Mouse (Mus musculus) heart, adult 11 months (tissue): ENCODE measurements around the gene Sim1.

Source experiments
- DNase-seq: peaks from one replicate; pipeline ENCODE4 v3.0.0; 2022

Sim1 gene

DNA sequence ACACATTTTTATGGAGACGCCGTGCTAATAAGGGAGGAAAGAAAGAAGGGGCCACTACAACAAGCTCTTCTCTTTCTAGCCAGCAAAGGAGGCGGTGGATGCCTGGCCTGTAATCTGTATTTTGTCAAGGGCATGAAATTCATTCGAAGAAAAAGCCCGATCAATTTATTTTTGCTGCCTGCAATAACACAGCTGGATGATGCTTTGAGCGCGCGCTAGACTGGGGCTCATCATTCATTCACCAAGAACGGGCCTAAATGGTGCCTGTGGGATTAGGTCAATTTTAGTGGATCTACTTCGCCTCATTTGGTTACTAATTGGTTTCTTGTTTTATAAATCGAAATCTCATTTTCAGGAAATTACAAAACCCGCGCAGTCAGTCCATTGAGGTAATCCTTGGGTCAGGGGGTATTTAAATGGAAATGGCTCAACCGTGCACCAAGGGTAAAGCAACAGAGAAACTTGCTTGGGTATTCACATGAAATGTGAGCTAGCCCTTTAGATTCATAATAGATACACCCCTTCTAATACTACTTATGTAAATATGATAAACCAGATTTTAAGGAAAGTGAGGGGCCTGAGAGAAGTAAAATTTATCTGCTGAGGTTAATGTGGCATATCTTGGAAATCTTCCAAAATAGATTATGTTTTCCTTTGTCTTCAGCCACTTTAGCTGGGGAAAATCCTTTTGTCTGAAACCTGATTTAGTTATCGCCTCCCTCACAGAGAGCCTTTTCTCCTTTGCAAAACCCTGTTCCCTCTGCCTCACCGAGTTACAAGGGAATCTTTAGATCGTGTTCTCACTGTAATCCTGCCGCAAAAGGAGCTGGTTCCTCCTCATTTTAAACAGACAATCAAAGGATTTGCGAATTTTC lies 7.3 kb downstream of the Sim1 start:
- DNase-seq: no peak

DNA sequence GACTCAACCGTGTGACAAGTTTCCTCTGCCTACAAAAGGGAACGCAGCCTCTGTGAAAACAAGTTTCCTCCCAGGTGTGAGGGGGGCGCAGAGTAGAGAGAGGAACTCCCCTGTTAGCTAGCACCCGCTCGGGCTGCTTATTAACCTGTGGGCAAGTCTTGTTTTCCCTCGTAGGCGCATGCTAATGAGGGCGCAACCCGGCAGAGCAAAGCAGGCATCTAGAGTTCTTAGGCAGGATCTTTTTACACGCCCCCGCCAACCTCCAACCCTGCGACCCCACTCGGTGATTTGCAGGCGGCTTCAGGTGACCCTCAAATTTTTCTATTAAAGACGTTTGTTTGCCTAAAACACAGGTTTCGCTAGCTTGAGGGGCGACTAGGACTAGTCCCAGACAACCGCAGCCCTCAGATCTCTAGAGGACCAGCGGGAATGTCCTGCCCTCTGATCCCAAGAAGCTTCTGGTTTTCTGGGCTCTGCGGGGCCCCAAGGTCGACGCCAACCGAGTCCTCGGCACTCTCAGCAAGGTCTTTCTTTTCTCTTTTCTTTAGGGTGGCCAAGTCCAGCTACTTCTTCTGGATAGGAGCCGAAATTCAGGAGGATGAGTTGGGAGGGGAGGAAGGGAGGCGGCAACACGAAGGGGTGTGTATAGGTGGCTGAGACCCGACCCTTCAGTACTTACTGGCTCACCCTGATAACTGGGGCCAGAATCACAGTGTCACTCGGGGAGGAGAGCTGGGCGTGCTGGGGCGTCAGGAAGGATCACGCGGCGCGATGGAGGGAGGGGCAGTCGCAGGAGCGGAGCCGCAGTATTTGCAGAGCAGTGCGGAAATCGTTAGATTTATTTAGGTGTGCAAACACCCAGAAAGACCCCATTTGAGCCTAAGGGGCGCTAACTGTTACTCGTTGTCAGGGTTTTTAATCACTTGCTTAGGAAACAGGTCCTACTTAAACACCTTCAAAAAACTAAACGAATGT lies 8.5 kb downstream of the Sim1 start:
- no peak for DNase-seq

DNA sequence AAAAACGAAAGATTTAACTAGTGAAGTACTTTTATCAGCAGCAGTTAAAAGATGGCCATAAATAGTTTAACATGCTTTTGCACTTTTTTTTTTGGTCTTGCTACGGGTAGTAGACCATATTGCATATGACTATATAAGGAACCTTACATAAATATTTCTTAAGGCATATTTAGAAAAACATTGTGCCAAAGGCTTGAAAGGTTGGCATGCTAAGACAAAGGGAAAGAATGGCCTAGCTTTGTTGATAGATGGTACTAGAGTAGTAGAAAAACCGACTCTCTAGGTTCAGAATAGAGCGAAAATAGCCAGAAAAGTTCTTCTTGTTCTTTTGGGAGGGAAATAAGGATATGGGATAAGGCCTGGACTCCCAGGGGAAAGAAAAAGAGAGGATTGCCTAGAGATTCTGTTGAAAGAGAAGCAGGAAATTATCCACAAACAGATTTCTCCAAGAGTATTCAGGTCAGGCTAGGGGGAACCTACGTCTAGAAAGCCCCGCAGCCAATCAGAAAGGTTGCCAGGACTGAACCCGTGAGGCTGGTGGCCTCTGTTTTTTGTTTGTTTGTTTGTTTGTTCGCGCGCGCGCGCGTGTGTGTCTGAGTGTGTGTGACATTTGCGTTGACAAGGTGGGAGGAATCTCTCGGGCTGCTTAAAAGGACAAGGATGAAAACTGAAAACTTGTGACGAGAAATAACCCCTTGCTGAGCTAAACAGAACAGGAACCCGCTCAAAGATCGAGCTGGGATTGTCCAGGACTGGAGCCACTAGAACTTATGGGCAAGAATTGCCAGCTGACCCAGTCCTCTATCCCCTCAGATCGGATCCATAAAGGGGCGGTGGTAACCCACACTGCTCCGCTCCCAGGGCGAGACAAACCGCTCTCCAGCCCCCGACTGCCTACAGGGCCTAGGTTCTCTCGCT lies 9.6 kb downstream of the Sim1 start:
- DNase-seq: no peak

DNA sequence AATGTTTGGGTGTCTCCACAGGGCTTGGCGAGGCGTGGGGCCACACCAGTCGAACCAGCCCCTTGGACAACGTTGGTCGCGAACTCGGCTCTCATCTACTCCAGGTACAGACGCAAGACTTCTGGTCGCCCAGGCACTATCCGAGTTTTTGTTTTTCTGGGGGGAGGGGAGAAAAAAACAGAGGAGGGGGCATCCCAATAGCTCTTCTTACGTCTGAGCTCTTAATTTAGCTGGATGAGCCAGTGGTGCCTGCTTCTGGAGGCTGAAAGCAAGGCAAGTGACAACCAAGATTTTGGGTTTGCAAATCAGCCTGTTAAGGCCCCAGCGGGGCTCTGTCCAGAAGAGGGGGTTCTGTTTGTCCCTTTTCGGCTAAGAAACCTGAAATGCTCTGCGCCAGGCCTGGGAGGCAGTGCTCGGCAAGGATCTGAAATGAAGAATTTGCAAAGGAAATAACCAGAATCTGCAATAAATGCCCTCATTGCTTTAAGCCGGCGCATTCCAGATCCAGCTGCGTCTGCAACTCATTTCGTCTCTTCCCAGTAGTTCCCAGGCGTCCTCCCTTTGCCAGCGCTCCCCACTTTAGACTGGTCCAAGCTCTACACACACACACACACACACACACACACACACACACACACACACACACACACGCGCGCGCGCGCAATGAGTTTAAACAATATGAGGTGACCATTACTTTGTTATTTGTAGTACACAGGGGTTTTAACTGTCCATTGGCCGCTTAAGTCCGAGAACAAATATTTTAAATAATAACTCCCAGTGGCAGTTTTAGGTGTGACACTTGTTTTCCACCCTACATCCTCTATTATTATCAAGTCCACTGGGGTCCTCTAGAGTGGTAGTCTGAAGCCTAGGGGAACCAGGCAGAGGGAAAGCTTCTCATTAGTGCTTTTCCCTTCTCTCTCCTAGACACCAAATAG lies 10.5 kb downstream of the Sim1 start:
- DNase-seq: no peak

DNA sequence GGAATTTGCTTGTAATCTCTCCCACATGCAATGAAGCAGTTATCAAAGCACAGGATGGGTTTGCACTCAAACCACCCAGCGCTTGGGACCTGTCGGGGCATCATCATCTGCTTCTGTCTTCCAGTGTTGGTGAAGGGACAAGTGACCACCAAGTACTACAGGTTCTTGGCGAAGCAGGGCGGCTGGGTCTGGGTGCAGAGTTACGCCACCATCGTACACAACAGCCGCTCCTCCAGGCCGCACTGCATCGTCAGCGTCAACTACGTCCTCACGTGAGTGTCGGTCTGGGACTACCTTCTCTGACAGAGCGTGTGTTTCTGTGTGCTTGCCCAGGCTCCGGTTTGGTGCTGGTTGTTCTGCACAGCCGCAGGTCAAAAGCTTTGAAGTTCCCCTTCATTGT lies 15.8 kb downstream of the Sim1 start:
- no peak for DNase-seq

DNA sequence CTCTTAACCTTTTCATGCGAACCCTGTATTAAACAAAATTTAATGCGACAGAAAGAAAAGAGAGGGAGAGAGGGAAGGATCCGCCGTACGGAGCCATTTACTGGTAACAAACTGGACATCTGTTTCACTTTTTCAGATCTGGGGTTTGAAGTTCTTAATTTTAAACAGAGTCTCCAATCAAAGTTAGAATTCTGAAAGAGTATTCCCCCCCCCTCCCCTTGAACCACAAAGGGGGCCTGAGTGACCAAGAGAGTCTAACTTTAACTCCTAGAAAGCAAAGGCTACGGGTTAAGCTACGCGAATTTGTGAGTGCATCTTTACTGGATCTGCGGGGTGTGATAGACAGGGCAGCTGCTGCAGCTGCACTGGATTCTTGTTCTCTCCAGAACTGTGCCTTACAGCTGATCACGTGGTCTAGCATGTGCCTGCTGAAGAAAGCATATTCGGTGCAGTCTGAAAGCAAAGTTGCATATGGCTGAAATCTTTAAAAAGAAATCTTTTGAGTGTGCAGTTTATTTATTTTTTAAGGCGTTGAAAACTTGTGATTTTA lies 16.4 kb downstream of the Sim1 start:
- no peak for DNase-seq

DNA sequence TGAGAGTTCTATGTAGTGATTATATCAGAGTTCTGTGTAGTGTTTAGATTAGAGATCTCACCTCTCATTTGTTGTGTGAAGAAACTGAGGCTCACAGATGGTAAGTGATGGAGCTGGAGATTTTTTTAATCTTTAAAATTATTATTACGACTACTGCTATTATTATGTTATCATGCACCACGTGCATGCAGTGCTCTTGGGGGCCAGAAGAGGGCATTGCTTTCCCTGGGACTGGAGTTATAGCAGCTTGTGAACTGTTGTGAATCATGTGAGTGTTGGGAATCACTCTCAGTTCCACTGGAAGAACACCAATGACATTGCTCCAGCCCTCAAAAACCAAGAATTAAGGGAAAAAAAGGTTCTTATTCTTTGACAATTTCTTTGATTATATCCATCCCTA lies 21.1 kb downstream of the Sim1 start:
- DNase-seq: no peak

DNA sequence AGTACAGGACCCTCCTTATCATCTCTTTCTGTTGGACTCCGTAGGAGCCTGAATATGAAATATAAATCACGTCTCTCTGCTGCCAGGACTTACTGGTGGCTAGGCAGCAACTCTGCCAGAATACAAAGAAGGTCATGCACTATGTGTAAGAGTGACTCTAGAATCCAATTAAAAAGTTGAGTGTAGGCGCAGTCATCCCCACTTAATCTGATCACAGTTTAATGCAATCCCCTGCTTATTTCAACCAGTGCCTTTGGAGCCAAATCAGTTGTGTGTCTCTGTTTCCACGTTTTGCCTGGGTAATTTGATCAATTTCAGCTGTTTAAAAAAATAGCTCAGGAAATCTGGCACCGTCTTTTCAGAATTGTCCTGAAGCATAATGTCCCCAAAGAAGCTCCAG lies 34.7 kb downstream of the Sim1 start:
- no peak for DNase-seq

DNA sequence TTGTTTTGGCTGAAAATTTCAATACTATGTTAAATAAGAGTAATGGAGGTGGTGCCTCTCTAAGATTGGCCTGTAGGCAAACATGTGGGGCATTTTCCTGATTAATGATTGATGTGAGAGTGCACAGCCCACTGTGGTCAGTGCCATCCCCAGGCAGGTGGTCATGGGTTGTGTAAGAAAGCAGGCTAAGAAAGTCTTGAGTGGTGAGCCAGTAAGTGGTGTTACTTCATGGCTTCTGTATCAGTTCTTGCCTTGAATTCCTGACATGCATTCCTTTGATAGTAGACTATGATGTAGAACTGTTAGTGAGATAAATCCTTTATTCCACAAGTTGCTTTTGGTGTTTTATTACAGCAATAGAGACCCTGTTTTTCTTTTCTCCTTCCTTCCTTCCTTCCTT lies 41.1 kb downstream of the Sim1 start:
- no peak for DNase-seq

DNA sequence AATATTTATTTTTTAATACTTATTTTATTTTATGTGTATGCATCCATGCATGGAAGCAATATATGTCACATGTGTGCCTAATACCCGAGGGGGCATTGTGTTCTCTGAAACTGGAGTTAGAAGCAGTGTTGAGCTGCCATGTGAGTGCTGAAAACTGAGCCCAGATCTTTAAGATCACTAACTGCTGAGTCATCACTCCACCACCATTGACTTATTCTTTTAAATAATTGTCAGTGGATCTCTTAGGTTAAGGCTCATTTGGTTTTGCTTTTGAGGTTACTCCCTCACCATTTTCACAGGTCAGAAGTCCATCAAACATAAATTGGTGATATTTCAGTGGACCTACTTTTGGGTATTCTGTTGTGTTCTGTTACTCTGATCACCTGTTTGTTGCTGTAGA lies 79.1 kb downstream of the Sim1 start:
- no peak for DNase-seq

DNA sequence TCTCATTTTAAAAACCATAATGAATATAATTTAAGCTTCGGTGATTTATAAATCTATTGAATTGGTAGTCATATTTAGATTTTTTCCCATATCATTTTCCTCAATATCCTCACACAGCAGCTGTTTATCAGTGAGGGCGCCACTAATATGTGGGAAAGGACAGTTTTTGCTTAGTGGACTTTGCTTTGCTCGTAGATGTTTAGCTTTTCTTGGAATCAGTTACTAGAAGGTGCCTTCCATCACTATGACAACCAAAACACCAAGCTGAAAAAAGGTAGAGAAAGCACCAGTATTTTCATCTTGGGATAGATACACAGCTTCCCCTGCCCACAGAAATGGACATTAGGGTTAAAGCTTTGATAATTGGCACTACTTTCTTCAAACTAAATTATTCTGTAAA lies 87.3 kb downstream of the Sim1 start:
- DNase-seq: no peak

DNA sequence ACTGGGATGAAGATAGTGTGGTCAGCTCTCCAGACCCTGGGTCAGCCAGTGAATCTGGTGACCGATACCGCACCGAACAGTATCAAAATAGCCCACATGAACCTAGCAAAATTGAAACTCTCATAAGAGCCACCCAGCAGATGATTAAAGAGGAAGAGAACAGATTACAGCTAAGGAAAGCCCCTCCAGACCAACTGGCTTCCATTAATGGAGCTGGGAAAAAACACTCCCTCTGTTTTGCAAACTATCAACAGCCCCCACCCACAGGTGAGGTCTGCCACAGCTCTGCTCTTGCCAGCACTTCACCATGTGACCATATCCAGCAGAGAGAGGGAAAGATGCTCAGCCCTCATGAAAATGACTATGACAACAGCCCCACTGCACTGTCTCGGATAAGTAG lies 89.1 kb downstream of the Sim1 start:
- DNase-seq: no peak

DNA sequence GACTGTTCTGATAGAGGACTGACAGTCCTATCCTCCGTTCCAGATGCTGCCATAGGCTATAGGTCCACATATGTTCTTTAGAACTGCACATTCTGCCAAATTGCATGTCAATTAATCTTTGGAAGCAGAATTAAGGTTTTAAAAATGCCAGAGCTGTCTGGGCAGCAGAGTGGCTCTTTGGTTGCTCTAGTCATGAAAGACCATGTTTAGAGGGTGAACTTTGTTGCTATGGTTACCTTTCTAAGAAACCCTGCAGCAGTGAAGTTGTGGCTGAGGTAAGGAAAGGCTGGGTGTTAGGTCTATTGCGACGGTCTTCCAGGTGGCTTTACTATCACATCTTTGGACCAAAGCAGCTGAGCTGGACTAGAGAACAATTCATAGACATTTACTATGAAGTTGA lies 113.2 kb downstream of the Sim1 start:
- no peak for DNase-seq

DNA sequence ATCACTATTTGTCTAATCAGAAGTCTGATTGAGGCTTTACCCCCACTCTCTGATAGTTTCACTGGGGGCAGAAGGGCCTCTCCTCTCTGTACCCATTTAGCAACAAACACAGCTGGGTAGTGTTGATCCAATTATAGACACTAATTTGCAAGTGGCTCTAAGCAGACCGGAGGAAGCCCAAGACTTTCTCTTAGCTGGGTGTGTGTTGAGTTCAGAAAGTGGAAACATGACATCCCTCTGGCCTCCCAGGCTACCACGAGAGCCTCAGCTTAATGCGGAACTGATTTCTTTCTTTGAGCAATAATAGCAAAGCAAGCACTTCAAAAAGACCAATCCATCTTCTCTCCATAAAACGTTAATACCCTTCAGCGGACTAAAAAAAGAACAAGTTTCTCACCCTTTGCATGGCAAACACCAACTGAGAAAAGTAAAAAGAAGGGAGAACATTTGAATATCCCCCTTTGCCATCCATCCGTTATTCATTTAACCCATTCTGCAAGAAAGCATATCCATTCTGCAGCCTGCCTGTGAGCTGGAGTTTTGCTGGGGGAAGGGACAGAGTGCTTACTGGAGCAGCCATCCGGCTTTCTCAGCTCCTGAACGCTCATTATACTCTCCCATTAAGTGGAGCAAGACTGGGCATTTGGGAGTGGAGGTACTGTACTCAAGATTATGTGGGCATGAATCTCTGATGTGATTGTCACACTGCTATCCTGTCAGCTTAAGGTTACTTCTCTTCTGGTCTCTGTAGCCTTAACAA lies 117.0 kb downstream of the Sim1 start:
- no peak for DNase-seq

DNA sequence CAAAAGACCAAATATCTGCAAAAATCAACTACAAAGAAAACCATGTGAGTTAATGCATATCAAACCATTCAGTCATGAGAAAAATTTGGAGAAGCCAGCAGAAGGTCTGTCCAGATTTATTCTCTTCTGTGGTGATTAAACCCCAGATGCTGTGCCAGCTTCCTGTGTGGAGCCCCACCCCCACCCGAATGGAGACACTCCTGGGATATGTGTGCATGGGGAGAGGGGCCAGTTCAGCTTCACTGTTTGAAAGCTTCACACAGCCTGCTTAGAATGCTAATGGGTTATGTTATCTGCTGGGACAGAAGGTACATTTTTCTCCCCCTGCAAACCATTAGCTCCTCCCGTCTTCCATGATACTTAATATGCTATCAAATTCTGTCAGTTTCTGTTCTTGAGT lies 120.3 kb downstream of the Sim1 start:
- no peak for DNase-seq

DNA sequence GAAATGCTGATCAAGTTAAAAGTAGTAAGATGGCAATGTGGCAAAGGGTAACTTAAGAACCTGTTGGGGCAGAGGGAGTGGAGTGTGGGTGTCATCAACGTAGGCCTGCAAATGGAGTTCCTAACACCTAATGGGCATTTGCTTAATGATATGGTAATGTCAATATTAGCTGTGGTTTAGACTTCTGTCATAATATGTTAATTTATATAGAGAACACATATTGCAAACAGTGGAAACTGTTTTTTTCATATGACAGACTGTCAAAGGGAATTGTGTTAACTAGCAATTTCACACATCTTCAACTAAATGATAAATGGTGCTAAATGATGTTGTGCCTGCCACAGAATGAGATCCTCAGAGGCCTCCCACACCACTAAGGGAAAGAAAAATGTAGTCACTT lies 120.8 kb downstream of the Sim1 start:
- DNase-seq: no peak

DNA sequence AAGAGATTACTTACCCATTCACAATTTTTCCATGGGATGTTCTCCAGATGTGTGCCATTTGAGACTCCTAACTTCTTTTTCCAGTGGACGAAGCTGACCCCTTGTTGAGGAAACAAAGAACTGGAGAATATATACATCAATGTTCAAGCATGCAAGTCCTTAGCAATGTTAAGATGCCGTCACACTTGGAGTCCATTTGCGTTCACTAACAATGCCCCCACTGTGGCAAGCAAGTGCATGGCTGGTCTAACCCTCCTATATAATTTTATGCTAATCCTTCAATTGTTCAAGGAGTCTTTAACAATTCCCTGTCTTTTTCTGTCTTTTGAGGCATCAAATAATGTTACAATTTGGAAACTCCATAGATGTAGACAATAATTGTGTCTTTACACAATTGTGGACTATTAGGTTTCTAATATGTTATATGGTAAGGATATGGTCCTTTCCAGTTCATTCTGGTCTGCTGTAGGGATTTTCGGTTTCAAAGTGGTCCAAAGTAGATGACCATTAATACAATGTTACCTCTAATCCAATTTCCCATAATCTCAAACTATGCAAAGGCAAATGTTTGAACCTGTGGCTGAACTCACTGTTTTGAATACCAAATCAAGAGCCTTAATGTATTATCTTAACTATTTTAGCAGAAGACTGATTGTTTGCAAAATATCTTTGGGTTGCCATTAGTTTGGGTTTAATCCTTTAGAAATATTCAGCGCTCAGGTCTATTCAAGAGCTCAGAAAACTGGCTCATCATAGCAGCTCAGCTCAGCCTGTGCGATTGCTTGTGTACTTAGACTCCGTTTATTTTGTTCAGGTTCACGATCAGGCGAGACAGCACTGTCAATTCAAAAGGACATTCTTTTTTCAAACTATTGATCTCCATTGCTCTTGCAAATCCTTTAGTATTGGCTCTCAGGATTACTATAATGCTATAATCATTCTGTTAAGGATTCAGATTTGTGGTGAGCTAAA lies 129.0 kb downstream of the Sim1 start:
- no peak for DNase-seq
